Mouse (Mus musculus) cortical plate, adult 2 months (tissue): ENCODE data around the gene Zc3h12c.

Experiments
- CTCF ChIP-seq: fragments of 200-500 bp; IDR thresholded peaks from 2 replicates; pipeline ENCODE4 v1.5.1; 2011; ENCODE audit warnings: mild to moderate bottlenecking, control low read depth, low read length; ENCODE audit not compliant: insufficient read depth; ENCODE audit errors: extremely low read depth
- POLR2A ChIP-seq: fragments of 200-500 bp; IDR thresholded peaks from 2 replicates; pipeline ENCODE4 v1.6.1; 2011; ENCODE audit warnings: mild to moderate bottlenecking, low read length, control low read depth; ENCODE audit not compliant: insufficient read depth; ENCODE audit errors: extremely low read depth

- TF ChIP-seq POLR2A: no peak
- no peak for TF ChIP-seq CTCF
Observed at GRCm38 (mm10) chr9:52212416-52212815, 44.0 kb upstream of the Zc3h12c start.
